Mouse (Mus musculus) urinary bladder, postnatal 14 days (tissue): Measurements from ENCODE around the gene Ttc6.

ENCODE experiments used
- DNase-seq: peaks from one replicate; pipeline ENCODE4 v3.0.0; 2021; ENCODE audit warnings: low spot score

Ttc6 gene

DNA sequence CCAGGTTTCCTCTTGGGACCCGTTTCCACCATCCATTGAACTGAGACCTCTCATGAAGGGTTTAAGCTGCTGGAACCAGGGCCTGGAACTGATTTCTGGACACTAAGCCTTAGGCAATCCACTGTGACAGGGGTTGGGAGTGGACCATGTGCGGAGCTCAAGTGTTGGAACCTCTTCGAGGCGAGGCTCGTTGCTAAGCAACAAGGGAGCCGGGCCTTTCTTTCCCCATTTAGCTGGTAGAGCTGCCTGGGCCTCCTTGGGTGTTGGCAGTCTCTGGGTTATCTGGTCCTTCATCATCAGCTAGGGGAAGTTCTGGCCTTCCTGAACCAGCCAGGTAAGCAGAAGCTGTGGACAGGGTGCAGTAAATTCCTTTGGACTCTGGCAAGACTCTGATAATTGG lies at the start of gene Ttc6:
Ttc6 (plus strand) TSS at position 205 of the 400 bp plus-strand sequence.
- no peak for DNase-seq

DNA sequence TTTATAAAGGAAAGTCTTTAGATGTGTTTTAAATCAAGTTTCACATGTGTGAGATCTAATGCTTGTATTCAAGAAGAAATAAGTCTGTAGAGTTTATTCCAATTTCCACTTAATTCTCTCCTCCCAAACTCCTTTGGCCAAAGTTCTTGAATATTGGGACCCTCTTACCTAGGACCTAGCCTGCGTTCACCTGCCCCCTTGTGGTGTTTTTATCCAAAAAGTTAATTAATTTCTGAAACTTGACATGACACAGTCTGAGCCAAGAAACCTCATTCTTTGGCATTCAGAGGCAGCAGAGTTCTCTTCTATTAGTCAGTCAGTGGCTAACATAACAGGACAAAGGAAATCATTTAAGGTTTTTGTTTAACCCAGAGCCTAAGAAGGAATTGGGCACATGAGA lies 49.4 kb upstream of the Ttc6 start:
- no peak for DNase-seq

DNA sequence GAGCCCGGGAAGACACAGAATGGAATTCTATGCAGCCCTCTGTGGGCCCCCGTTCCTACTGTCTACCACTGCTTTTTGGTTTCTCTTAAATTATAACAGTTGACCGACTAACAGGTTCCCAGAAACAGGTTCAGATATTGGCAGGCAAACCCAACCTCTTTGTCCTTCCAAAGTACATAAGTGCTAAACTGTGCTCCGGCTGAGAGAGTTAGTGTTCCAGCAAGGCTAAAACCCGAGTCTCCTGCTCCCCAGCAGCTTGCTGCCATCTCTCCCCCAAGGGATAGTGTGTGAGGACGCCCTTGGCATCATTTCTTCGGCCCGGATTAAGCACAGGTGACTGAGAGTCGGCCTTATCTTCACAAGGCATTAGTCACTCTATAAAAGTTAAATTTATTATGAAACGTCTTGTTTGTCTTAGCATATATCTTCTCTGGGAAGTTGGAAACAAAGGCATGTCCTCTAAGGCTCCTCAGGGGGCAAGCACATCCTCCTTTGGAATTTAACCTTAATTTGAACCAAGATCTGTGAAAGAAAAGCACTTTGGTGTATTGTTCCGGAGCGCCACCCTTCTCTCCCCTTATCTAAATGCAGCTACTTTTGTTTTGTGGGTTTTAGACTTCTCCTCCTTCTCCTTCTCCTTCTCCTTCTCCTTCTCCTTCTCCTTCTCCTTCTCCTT lies 48.1 kb upstream of the Ttc6 start:
- DNase-seq = peak; percentile 60

- no peak for DNase-seq
These were observed 35.6 kb upstream of the Ttc6 start for GRCm38 (mm10) chr12:57528335-57528734.

DNA sequence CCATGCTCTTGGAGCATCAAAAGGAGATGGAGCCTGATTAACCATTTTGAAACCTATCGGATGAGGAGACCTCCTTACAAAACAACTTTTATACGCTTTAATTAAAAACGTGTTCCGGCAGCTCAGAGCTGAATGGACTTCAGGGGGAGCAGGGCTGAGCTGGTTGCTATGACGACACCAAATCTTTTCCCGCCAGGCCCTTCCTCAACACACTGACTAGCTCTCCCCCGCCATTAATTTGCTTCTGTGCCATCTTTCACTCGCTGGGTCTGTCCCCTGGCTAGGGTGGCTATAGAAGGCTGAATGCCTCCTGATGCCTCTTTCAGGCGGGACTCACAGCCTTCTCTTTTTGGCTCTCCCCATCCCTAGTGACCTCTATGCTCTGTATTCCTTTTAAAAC lies 33.4 kb upstream of the Ttc6 start:
- no peak for DNase-seq

DNA sequence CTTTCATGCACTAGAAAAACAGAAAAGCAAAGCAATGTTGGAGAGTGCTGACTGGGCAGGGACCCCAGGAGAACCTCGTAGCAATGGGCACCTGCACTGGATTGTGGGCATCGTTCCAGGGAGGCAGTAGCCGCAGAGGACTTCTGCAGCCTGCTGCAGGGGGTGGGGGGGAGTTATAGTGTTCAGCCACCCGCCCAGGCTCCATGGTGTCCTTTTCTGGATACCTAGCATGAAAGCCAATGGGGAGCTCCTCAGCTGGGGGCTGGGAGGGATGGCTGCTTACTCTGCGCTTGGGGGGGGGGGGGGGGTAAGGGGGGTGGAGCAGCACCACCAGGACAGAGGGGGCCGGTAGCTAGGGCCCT lies 29.4 kb upstream of the Ttc6 start:
- no peak for DNase-seq

- DNase-seq = peak; percentile 67
These were observed 28.9 kb upstream of the Ttc6 start for GRCm38 (mm10) chr12:57534879-57535611.

DNA sequence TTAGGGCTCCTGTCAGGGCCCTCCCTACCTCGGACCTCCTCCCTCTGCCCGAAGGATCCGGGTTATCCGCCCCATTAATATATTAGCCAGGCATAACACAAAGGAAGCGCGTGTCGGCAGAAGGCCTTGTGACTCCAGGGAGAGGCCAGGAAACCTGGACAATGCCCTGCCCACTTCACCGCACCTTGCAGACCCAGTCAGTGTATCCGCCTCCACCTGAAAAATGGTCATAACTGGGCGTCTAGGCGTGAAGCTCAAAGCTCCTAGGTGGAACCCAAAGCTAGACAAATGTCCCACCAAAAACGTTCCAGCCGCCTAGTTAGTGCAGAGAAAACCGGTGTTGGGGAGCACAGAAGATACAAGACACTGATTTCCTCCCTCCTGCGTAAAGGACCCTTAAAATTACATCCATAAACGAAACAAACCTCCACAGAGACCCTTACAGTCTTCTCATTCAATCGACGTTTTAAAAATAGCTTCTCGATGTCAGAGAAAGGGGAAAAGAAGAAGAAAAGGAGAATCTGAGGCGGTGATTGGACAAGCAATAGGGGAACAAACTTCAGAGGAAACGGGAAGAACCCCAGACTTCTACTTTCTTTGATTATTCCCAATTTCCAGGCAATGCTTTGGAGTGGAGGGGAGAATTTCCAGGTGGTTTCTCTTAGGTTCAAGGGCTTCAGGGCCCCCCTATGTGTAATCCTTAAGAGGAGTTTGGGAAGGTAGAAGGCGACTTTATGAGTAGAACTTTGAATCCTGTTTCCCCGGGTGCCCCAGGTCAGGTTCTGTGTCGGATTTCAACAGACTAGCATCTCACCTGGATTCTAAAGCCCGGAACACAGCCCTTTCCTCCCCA lies 27.6 kb upstream of the Ttc6 start:
- DNase-seq = peak; percentile 60

DNA sequence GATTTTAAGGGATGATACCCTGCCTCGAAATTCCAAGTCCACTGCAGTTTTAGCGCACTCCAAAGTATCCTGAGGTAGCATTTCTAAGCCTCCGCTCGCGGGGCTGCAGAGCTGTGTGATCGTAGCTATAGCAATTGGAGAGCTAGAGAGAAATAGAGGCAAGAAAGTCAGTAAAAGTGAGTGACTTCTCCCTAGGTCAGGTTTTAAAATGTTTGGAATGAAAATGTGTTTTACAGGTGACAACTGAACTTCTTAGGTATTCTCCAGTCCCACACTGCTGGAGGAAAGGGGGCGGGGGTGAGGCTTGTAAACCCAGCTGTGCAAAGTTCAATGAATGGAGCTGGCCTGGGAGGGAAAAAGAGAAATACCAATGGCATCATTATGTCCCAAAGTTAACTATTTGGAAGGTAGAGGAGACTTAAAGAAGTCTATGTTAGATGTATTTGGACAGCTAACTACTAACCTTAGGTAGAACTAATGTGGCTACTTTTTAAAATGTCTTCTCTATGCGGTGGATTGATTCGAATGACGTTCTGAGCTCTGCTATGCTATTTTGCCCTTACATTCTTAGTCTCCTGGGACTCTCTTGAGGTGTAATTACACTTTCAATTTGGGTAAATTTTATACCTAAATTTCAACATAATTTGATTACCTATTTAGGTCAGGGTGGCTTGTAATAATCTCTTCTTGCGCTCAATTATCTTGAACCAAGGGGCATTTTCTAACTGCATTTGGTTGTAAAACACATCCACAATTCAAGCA lies 26.8 kb upstream of the Ttc6 start:
- no peak for DNase-seq

GRCm38 (mm10) chr12:57537791-57538587 lies 25.9 kb upstream of the Ttc6 start:
- no peak for DNase-seq

DNA sequence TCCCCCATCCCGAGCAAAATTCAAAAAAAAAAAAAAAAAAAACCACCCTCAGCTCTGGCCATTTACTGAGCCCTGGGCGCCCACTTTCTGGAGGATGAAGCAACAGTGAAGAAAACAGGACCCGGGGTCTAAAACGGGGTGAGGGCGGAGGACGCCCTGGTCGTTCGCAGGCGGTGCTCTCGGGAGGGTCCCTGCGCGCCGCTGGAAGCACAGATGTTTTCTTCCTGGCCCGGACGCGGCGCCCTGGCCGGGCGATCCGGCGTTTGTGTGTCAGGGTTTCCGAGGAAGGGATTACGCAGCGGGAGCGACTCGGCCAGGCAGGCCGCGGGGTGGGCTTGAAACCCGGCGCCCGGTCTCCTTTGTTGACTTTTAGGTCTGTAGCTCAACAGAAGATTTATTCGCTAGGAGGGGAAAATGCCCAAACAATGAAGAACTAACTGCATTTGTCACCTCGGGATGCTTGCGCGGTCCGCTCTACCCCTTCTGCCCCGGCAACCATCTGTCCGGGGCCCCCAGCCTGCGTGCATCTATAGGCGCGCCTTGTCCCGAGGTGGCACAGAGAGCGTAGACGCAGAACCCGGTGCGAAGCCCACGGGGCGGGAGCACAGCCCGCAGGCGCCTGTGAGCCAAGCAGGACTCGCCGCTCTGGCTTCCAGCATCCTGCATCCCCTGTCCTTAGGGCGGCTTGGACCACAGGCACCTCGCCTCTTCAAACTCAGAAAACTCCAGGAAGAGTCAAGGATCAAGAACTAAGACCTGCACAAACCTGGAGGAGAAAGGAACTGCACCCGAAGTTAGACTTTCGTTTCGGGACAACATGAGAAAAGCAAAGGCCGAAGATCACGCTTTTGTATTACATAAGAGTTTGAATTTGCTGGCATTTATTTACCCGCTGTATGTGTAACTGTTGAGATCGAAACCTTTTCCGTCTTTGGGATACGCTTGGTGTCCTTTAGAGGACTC lies 25.0 kb upstream of the Ttc6 start:
- DNase-seq = no peak

GRCm38 (mm10) chr12:57539551-57539985 lies 24.3 kb upstream of the Ttc6 start:
- DNase-seq = no peak

DNA sequence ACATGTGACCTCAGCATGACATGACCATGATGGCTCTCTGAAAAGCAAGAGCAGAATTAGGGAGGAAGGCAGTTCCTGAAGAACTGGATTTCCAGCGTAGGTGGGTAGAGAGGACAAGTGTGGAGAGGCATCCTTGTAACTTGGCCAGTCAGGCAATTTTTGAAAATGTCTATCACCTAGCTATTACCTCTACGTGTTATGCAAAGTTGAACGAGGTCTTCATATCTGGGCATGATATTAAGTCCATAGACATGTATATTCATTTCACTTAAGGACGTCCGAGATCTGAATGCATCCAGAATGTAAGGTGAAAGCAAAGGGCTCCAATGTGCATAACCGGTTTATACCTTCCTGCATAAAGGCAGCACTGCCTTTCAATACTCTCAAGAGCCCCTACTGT lies 22.8 kb upstream of the Ttc6 start:
- DNase-seq = no peak

DNA sequence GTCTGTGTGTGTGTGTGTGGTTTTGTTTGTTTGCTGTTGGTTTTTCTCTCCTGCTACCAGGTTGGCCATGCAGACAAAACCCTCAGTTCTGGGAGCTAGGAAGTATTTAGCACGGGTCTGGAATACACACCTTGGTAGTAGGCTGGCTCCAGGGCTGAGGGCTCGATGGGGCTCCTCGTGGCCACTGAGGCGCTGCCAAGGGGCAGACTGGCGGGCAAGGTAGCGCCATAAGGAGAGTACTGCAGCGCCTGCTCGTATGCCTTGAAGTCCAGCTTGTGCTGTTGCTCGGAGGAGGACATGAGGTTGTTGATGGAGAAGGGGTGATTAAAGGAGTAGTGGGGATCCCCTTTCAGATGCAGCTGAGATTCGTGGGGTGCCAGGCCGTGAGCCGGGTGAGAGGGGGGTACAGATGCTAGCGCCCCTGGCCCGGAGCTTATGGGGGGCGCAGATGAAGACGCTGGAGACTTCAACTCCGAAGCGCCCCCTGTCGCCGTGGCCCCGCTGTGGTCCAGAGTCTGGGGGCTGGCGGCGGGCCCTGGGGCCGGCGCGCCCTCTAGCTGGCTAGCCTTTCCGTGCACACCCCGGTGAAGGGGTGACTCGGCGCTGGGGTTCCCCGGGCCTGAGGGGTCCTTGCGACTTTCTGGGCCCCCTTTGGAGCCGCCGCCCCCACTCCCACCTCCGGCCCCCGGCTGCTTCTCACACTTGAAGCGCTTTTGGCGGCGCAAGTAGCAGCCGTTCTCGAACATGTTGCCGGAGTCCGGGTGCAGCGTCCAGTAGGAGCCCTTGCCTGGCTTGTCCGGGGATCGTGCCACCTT lies 21.8 kb upstream of the Ttc6 start:
- peak; percentile 54 for DNase-seq

DNA sequence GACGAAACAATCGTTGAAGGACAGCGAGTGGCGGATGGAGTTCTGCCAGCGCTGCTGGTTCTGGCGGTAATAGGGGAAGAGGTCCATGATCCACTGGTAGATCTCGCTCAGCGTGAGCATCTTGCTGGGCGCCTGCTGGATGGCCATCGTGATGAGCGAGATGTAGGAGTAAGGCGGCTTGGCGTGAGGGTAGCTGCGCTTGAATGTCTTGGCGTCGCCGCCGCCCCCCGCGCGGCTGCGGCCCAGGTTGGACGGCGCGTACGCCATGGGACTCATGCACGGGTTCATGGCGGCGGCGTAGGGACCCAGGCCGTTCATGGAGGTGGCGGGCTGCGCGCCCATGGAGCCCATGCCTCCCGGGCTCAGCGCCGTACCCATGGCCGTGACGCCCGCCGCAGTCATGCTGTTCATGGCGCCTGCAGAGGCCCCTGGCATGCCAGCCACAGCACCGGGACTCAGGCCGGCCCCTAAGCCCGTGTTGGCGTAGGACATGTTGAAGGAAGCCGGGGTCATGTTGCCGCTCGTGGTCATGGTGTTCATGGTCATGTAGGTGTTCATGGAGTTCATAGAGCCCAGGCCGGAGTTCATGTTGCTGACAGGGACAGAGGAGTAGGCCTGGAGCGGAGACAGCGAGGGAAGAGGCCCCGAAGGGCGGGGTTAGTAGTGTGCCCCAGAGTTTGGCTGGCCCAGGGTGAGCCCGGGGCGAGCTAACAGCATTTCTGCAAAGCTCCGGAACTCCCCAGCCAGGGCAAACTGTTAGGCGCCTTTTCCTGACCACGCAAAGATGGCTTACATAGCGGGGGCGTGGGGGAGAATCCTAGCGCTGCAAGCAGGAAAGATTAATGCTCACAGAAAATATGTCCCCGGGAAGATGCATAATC lies 20.9 kb upstream of the Ttc6 start:
- no peak for DNase-seq

DNA sequence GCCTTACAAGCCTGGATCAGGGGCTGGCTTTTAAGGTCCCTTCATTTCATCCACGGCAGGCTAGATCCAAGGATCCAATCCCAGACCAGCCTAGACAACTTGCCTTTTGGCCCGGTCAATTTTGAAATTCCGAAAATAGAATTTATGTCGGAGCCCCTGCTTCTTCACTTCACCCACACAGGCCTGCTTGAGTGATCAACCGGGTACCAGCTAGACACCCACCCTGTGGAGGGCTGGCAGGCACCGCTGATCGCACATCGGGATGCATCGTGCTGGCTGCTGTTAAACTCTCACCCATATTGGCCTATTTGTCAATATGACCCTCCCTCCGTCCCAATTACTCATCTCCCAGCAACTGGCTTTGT lies 20.3 kb upstream of the Ttc6 start:
- DNase-seq = no peak

- DNase-seq = peak; percentile 79
These were observed 19.1 kb upstream of the Ttc6 start for GRCm38 (mm10) chr12:57544641-57545370.
